ENCODE assay signal across 12 mouse cellular contexts in the genomic region with DNA sequence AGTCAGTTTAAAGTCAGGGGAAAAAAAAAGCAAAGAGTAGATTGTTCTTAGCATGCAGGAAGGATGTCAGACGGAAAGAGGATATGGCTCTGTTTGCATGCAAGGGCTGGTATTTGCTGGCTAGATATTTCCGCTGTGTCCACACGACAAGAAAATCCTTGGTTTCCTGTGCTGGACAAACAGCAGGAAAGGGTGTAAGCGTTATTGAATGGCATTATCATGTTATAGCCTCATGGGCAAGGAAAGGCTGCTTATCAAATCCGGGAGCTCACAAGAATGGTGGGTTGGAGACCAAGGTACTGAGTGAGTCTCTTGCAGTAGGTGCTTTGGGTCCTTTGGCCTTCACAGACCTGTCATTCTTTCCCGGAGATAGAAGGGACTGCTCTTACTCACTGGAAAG.
DNase-seq lines count a peak whose midpoint lies in the region; ATAC-seq and TF ChIP-seq lines count a peak whose summit lies in the region.
"Had no signal": no experiment of that assay in that cellular context is flagged by ENCODE, and none has a peak within 500 bp of the region (broad histone marks: within the 10 kb centered on the region; RNA-seq: fewer than 3 reads in every experiment).

No protein-coding gene starts in this region.

- no peaks in the 10 kb centered on the region for H3K36me3 ChIP-seq in embryonic facial prominence, embryonic 14.5 days (ENCODE audit: control insufficient read depth, insufficient read depth, low read length)
- H3K36me3 ChIP-seq in embryonic facial prominence, embryonic 10.5 days (replicated peaks), result no peaks in the 10 kb centered on the region
- H3K36me3 ChIP-seq in heart, embryonic 12.5 days, result no peaks in the 10 kb centered on the region
- no peaks in the 10 kb centered on the region for H3K36me3 ChIP-seq in kidney, postnatal 0 days (ENCODE audit: insufficient read depth, low read length)
- H3K36me3 ChIP-seq in lung, embryonic 15.5 days, result no peaks in the 10 kb centered on the region

- H3K4me1 ChIP-seq in embryonic facial prominence, embryonic 14.5 days (ENCODE audit: control insufficient read depth, insufficient read depth, low read length), result peaks cover 7% of the 10 kb centered on the region
- H3K4me1 ChIP-seq in embryonic facial prominence, embryonic 10.5 days, result peaks cover 5% of the 10 kb centered on the region
- H3K4me1 ChIP-seq in heart, embryonic 12.5 days (replicated peaks), result peaks cover 4% of the 10 kb centered on the region; the same call in 1 of the 2 replicates
- H3K4me1 ChIP-seq in kidney, postnatal 0 days (replicated peaks; ENCODE audit: insufficient read depth, low read length), result 0 out of 2 replicates have a peak, but pooled peaks cover 2% of the 10 kb centered on the region
- H3K4me1 ChIP-seq in lung, embryonic 15.5 days, result no peaks in the 10 kb centered on the region
- H3K4me1 ChIP-seq: megakaryocyte, embryonic 14.5 days had no signal

- H3K4me2 ChIP-seq in embryonic facial prominence, embryonic 14.5 days (ENCODE audit: low read depth, low read length), result no peak overlapping the region
- no peak overlapping the region for H3K4me2 ChIP-seq in heart, embryonic 12.5 days
- H3K4me2 ChIP-seq in kidney, postnatal 0 days (ENCODE audit: low read length), result no peak overlapping the region
- no peak overlapping the region for H3K4me2 ChIP-seq in lung, embryonic 15.5 days

- H3K27me3 ChIP-seq in embryonic facial prominence, embryonic 14.5 days (replicated peaks; ENCODE audit: control insufficient read depth, insufficient read depth, low read length), result no peaks in the 10 kb centered on the region
- H3K27me3 ChIP-seq in embryonic facial prominence, embryonic 10.5 days (replicated peaks; ENCODE audit: low read depth, poor library complexity, severe bottlenecking), result no peaks in the 10 kb centered on the region
- no peaks in the 10 kb centered on the region for H3K27me3 ChIP-seq in heart, embryonic 12.5 days (replicated peaks)
- H3K27me3 ChIP-seq in kidney, postnatal 0 days (ENCODE audit: insufficient read depth, low read length), result no peaks in the 10 kb centered on the region
- no peaks in the 10 kb centered on the region for H3K27me3 ChIP-seq in lung, embryonic 15.5 days
- H3K27me3 ChIP-seq: megakaryocyte, embryonic 14.5 days had no signal

- no peak overlapping the region for H3K27ac ChIP-seq in embryonic facial prominence, embryonic 14.5 days (replicated peaks; ENCODE audit: low read depth, low read length)
- no peak overlapping the region; the same call in 1 of the 2 replicates for H3K27ac ChIP-seq in embryonic facial prominence, embryonic 10.5 days (replicated peaks)
- peak overlapping the region; percentile 82 for H3K27ac ChIP-seq in heart, embryonic 12.5 days (ENCODE audit: poor library complexity, severe bottlenecking)
- no peak overlapping the region for H3K27ac ChIP-seq in kidney, postnatal 0 days
- peak overlapping the region; percentile 37; the same call in 1 of the 2 replicates for H3K27ac ChIP-seq in lung, embryonic 15.5 days

- H3K9me3 ChIP-seq in embryonic facial prominence, embryonic 14.5 days (ENCODE audit: control insufficient read depth, low read length), result no peaks in the 10 kb centered on the region
- H3K9me3 ChIP-seq in embryonic facial prominence, embryonic 10.5 days, result no peaks in the 10 kb centered on the region
- no peaks in the 10 kb centered on the region for H3K9me3 ChIP-seq in heart, embryonic 12.5 days (replicated peaks)
- no peaks in the 10 kb centered on the region for H3K9me3 ChIP-seq in kidney, postnatal 0 days (replicated peaks; ENCODE audit: low read length)
- no peaks in the 10 kb centered on the region for H3K9me3 ChIP-seq in lung, embryonic 15.5 days

- TF ChIP-seq CTCF in kidney, postnatal 0 days (IDR thresholded peaks at IDR 0.05; ENCODE audit: low read depth), result no peak

- H3K4me3 ChIP-seq in embryonic facial prominence, embryonic 14.5 days (ENCODE audit: low read depth, low read length), result no peak overlapping the region
- H3K4me3 ChIP-seq in embryonic facial prominence, embryonic 10.5 days, result no peak overlapping the region
- H3K4me3 ChIP-seq in heart, embryonic 12.5 days, result no peak overlapping the region
- no peak overlapping the region for H3K4me3 ChIP-seq in kidney, postnatal 0 days (replicated peaks; ENCODE audit: low read depth, low read length)
- H3K4me3 ChIP-seq in lung, embryonic 15.5 days, result no peak overlapping the region
- H3K4me3 ChIP-seq: megakaryocyte, embryonic 14.5 days had no signal

- H3K9ac ChIP-seq in embryonic facial prominence, embryonic 14.5 days (ENCODE audit: low read depth, low read length), result no peak overlapping the region
- H3K9ac ChIP-seq in heart, embryonic 12.5 days, result no peak overlapping the region
- no peak overlapping the region for H3K9ac ChIP-seq in kidney, postnatal 0 days (ENCODE audit: low read depth, low read length)
- H3K9ac ChIP-seq in lung, embryonic 15.5 days, result no peak overlapping the region

- peak; percentile 13 for DNase-seq in embryonic facial prominence, embryonic 14.5 days (ENCODE audit: low spot score)
- no peak for DNase-seq in embryonic facial prominence, embryonic 10.5 days (ENCODE audit: low spot score)
- DNase-seq in kidney, postnatal 0 days (ENCODE audit: low spot score), result peak; percentile 55
- DNase-seq in MN1 (ENCODE audit: low spot score), result no peak
- no peak for DNase-seq in gastrocnemius, postnatal 25 days
- no peak for DNase-seq in thymus, adult 18-20 months
- DNase-seq: cerebellum, adult 2 months; left cerebral cortex, postnatal 4 days; thymus, adult 2 months had no signal

- WGBS in embryonic facial prominence, embryonic 14.5 days, result 67% methylated on average over 6 of the region's 6 CpGs
- 83% methylated on average over 6 of the region's 6 CpGs for WGBS in embryonic facial prominence, embryonic 10.5 days
- WGBS in heart, embryonic 12.5 days, result 43% methylated on average over 6 of the region's 6 CpGs
- WGBS in kidney, postnatal 0 days, result 78% methylated on average over 6 of the region's 6 CpGs
- WGBS in lung, embryonic 15.5 days, result 53% methylated on average over 6 of the region's 6 CpGs

- no peak for ATAC-seq in embryonic facial prominence, embryonic 14.5 days (ENCODE audit: low read depth)
- ATAC-seq in heart, embryonic 12.5 days (ENCODE audit: insufficient number of reproducible peaks, low FRiP score), result peak; percentile 67
- no peak for ATAC-seq in kidney, postnatal 0 days (replicated peaks; ENCODE audit: low FRiP score, low read depth)
- no peak; the same call in 1 of the 2 replicates for ATAC-seq in lung, embryonic 15.5 days (ENCODE audit: borderline replicate concordance, extremely low read depth, low FRiP score, low TSS enrichment)

Comparison
In these comparisons a context has a peak if more than half of its experiments do, and no peak if none do; other contexts are left out.
1. DNase-seq: peak in embryonic facial prominence, embryonic 14.5 days (single experiment) and kidney, postnatal 0 days (single experiment); none in embryonic facial prominence, embryonic 10.5 days (single experiment), MN1 (single experiment), gastrocnemius, postnatal 25 days (single experiment) and thymus, adult 18-20 months (0 of 2).
2. H3K27ac ChIP-seq: peak in heart, embryonic 12.5 days (single experiment) and lung, embryonic 15.5 days (single experiment); none in embryonic facial prominence, embryonic 14.5 days (single experiment), embryonic facial prominence, embryonic 10.5 days (single experiment) and kidney, postnatal 0 days (single experiment).